Mouse (Mus musculus) CH12.LX (cell line): Measurements from ENCODE around the gene Gsx2.

Source experiments
- CTCF ChIP-seq, 2 experiments: IDR thresholded peaks in 1 of 2; conservative IDR thresholded peaks in 1 of 2; 2 replicates each; pipeline ENCODE4 v1.5.1; 2011 to 2012; ENCODE audit warnings: low read depth in 2 of 2, low read length in 2 of 2, improper control_type of control experiment in 1 of 2, inconsistent platforms in 1 of 2, mild to moderate bottlenecking in 1 of 2, moderate library complexity in 1 of 2
- ETS1 ChIP-seq: conservative IDR thresholded peaks from 2 replicates; pipeline ENCODE4 v1.6.1; 2012; ENCODE audit warnings: low read depth, mild to moderate bottlenecking, inconsistent platforms, low read length, improper control_type of control experiment, moderate library complexity
- RCOR1 ChIP-seq: conservative IDR thresholded peaks from 2 replicates; pipeline ENCODE4 v1.6.1; 2012; ENCODE audit warnings: low read depth, mild to moderate bottlenecking, inconsistent platforms, low read length, improper control_type of control experiment
- SIN3A ChIP-seq: IDR thresholded peaks from 2 replicates; pipeline ENCODE4 v1.6.1; 2012; ENCODE audit warnings: low read length, improper control_type of control experiment, inconsistent platforms
- USF1 ChIP-seq: IDR thresholded peaks from 2 replicates; pipeline ENCODE4 v1.6.1; 2014; ENCODE audit warnings: low read depth, mild to moderate bottlenecking, inconsistent platforms, low read length, improper control_type of control experiment

DNA sequence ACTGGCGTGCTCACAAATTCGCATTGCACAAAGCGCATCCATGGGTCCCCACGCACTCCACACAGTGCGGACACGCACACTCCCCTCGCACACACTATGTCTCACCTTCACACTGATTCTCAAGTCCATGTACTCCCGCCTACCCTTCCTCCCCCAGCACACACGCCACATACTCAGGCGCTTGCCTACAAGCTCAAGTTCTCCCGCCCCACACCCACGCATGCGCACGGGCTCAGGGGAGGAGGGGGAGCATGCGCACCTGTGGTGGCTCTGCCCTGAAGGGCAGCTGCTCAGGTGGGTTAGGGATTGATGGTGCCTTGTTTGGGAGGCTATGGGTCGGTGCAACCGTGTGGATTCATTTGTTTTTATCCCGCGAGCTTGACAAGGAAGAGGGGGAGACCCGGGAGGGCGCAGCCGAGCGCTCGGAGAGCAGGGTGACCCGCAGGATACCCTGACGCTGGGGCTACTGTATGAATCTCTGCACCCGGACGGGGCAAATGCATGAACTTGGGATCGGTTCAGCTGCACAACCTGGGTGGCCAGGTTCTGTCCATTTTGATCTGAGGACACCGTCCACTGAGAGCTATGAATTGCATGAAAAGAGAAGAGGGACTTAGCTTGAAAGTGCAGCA is 8.2 kb upstream of the Gsx2 start:
- TF ChIP-seq RCOR1 (no peak), SIN3A (peak; percentile 44; the same call in 1 of the 2 replicates), CTCF (conservative IDR thresholded peaks at IDR 0.05 in 1 of 2, IDR thresholded peaks at IDR 0.05 in 1 of 2; ENCODE audit: low read depth in 2 of 2, low read length in 2 of 2) (no peak), USF1 (no peak), ETS1 (no peak)
